Mouse (Mus musculus): ENCODE measurements around the gene Ptprg. TPM values are rescaled to one million over a fixed set of nuclear protein-coding genes. Genes with fewer than 3 reads are reported as not detected.
A peak's percentile ranks its signal among the peaks of the same experiment; 100 is the strongest.
"Not testable (repeated sequence)": the region's sequence is repeated elsewhere in the genome, so short reads cannot be mapped to it uniquely, and the experiment has no call there.

Ptprg gene
- total RNA-seq, 2 experiments from 2014 or later = 68.4 to 72.7 TPM

- no peak for DNase-seq (ENCODE audit: low spot score in 2 of 2)
Measured at GRCm38 (mm10) chr14:12036530-12037283, 483.4 kb downstream of the Ptprg start.

GRCm38 (mm10) chr14:12039743-12040142 is 486.4 kb downstream of the Ptprg start:
- DNase-seq (ENCODE audit: low spot score in 2 of 2) = peak in 1 of 2 experiments; percentile 10

GRCm38 (mm10) chr14:12041566-12041965 is 488.2 kb downstream of the Ptprg start:
- no peak for DNase-seq (ENCODE audit: low spot score in 2 of 2)

- DNase-seq (ENCODE audit: low spot score in 2 of 2) = no peak
Measured at GRCm38 (mm10) chr14:12046226-12046882, 493.0 kb downstream of the Ptprg start.

- DNase-seq (ENCODE audit: low spot score in 2 of 2) = no peak
Measured at GRCm38 (mm10) chr14:12047637-12048036, 494.3 kb downstream of the Ptprg start.

- DNase-seq (ENCODE audit: low spot score in 2 of 2) = no peak
Measured at GRCm38 (mm10) chr14:12056912-12057524, 503.7 kb downstream of the Ptprg start.

GRCm38 (mm10) chr14:12057856-12058255 is 504.5 kb downstream of the Ptprg start:
- DNase-seq (ENCODE audit: low spot score in 2 of 2) = no peak

GRCm38 (mm10) chr14:12059149-12059548 is 505.8 kb downstream of the Ptprg start:
- peak; percentile 17 to 22 for DNase-seq (ENCODE audit: low spot score in 2 of 2)

- DNase-seq (ENCODE audit: low spot score in 2 of 2) = not testable (repeated sequence)
Measured at GRCm38 (mm10) chr14:12061313-12061712, 508.0 kb downstream of the Ptprg start.

- peak; percentile 27 to 35 for DNase-seq (ENCODE audit: low spot score in 2 of 2)
Measured at GRCm38 (mm10) chr14:12062628-12063360, 509.5 kb downstream of the Ptprg start.

GRCm38 (mm10) chr14:12065001-12065400 is 511.7 kb downstream of the Ptprg start:
- no peak for DNase-seq (ENCODE audit: low spot score in 2 of 2)

GRCm38 (mm10) chr14:12065736-12066135 is 512.4 kb downstream of the Ptprg start:
- no peak for DNase-seq (ENCODE audit: low spot score in 2 of 2)

GRCm38 (mm10) chr14:12069707-12070106 is 516.4 kb downstream of the Ptprg start:
- no peak for DNase-seq (ENCODE audit: low spot score in 2 of 2)

GRCm38 (mm10) chr14:12070361-12070760 is 517.0 kb downstream of the Ptprg start:
- no peak for DNase-seq (ENCODE audit: low spot score in 2 of 2)

GRCm38 (mm10) chr14:12070856-12071465 is 517.6 kb downstream of the Ptprg start:
- no peak for DNase-seq (ENCODE audit: low spot score in 2 of 2)

- DNase-seq (ENCODE audit: low spot score in 2 of 2) = no peak
Measured at GRCm38 (mm10) chr14:12072026-12072861, 518.9 kb downstream of the Ptprg start.

- DNase-seq (ENCODE audit: low spot score in 2 of 2) = no peak
Measured at GRCm38 (mm10) chr14:12073408-12074107, 520.2 kb downstream of the Ptprg start.

- DNase-seq (ENCODE audit: low spot score in 2 of 2) = no peak
Measured at GRCm38 (mm10) chr14:12077193-12077592, 523.9 kb downstream of the Ptprg start.

GRCm38 (mm10) chr14:12079250-12079649 is 525.9 kb downstream of the Ptprg start:
- DNase-seq (ENCODE audit: low spot score in 2 of 2) = no peak

All from left cerebral cortex, adult 18-20 months (tissue).